Mouse (Mus musculus) ES-E14 (cell line): ENCODE measurements around the gene Eps8l2.

Source experiments
- MAFK ChIP-seq: IDR thresholded peaks from 2 replicates; pipeline ENCODE4 v1.6.1; 2014; ENCODE audit warnings: mild to moderate bottlenecking, low read depth, low read length, inconsistent platforms; ENCODE audit not compliant: insufficient read depth
- ZNF384 ChIP-seq: IDR thresholded peaks from 2 replicates; pipeline ENCODE4 v1.6.1; 2012; ENCODE audit warnings: low read depth, low read length, inconsistent platforms

DNA sequence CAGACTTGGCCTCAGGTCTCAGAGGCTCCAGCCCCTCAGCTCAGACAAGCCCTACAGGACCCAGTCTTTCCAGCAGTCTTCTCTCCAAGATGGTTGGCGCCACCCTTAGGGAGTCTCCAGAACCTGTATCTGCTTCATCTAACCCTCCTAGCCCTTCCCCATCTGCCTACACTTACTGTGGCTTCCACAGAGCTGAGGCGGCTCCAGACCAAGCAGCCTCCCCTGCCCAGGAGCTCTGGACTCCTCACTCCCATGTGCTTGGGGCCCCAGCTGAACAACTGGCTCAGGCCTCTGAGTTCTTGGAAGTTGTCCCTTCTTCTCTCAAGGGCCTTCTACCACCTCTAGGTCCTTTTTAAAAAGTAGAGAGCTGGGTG lies 25.1 kb downstream of the Eps8l2 start:
- TF ChIP-seq MAFK (no peak), ZNF384 (no peak)
